Mouse (Mus musculus): ENCODE data around the gene Ugt2b37. TPM values are rescaled to one million over a fixed set of nuclear protein-coding genes. Genes with fewer than 3 reads are reported as not detected.

The Ugt2b37 gene
- total RNA-seq (2023; ENCODE audit: inconsistent age): not detected in 4 replicates

DNA sequence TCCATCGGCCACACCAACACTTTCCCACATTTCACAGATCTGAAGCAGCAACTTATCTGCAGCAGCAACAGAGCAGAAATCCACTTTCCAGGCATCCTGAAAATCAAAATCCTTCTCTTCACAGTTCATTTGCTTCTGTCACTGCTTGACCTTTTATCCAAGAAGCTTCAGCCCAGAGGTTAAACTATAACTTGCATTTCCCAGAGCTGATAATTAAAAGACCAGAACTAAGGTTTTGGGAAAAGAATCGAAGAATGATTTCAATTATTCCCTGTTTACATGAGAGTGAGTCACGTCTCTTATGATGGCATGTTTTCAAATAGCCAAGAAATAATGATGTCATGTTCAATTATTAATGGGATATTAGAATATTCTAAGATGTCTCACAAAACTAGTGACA is at the start of gene Ugt2b37:
Gene Ugt2b37, minus strand, starts transcription at position 129 of the 400 bp plus-strand sequence.

Other genes starting within 250 kb of the Ugt2b37 start
- not detected in 4 replicates for gene Ugt2b36, start 162.2 kb downstream of the Ugt2b37 start, total RNA-seq (2023; ENCODE audit: inconsistent age)
- not detected in 4 replicates for gene Ugt2b5, start 114.5 kb downstream of the Ugt2b37 start, total RNA-seq (2023; ENCODE audit: inconsistent age)
- gene Ugt2a3, start 82.4 kb upstream of the Ugt2b37 start, total RNA-seq (2023; ENCODE audit: inconsistent age): not detected in 4 replicates
- not detected in 4 replicates for gene Ugt2b38, start 169.4 kb upstream of the Ugt2b37 start, total RNA-seq (2023; ENCODE audit: inconsistent age)
- gene Ugt2a2, start 227.5 kb upstream of the Ugt2b37 start, total RNA-seq (2023; ENCODE audit: inconsistent age): not detected in 4 replicates
- not detected in 4 replicates for gene Gm43638, start 232.0 kb upstream of the Ugt2b37 start, total RNA-seq (2023; ENCODE audit: inconsistent age)
- gene Ugt2a1, start 236.1 kb upstream of the Ugt2b37 start, total RNA-seq (2023; ENCODE audit: inconsistent age): not detected in 4 replicates

Measured in B cell, adult (primary cell).